Mouse (Mus musculus) embryonic facial prominence, embryonic 13.5 days (tissue): ENCODE data around the gene Tdrd3. TPM values are rescaled to one million over a fixed set of nuclear protein-coding genes. Genes with fewer than 3 reads are reported as not detected.

Experiments used
- ATAC-seq: fragments of 200-750 bp; cut with Nextera tagmentation; 2 replicates; pipeline ENCODE4 v1.8.0; 2017; ENCODE audit warnings: low read depth; ENCODE audit not compliant: insufficient number of reproducible peaks, insufficient read depth, low FRiP score, low TSS enrichment
- H3K27ac ChIP-seq: fragments of 300-500 bp; sonication (generic); 2 replicates; pipeline ENCODE4 v1.5.1; 2015; ENCODE audit warnings: moderate library complexity, mild to moderate bottlenecking, inconsistent platforms
- H3K27me3 ChIP-seq: fragments of 300-500 bp; sonication (generic); 2 replicates; pipeline ENCODE4 v1.6.1; 2015; ENCODE audit warnings: mild to moderate bottlenecking, inconsistent platforms
- H3K36me3 ChIP-seq: fragments of 300-500 bp; sonication (generic); 2 replicates; pipeline ENCODE4 v1.6.1; 2015; ENCODE audit warnings: mild to moderate bottlenecking, inconsistent platforms
- H3K4me1 ChIP-seq: fragments of 300-500 bp; sonication (generic); 2 replicates; pipeline ENCODE4 v1.6.1; 2015; ENCODE audit warnings: inconsistent platforms
- H3K4me2 ChIP-seq: fragments of 300-500 bp; sonication (generic); 2 replicates; pipeline ENCODE4 v1.6.1; 2015; ENCODE audit warnings: moderate library complexity, mild to moderate bottlenecking, inconsistent platforms
- H3K4me3 ChIP-seq: fragments of 300-500 bp; sonication (generic); 2 replicates; pipeline ENCODE4 v1.5.1; 2015; ENCODE audit warnings: mild to moderate bottlenecking, inconsistent platforms
- H3K9ac ChIP-seq: fragments of 300-500 bp; sonication (generic); 2 replicates; pipeline ENCODE4 v1.6.1; 2015; ENCODE audit warnings: mild to moderate bottlenecking, inconsistent platforms
- H3K9me3 ChIP-seq: fragments of 300-500 bp; sonication (generic); 2 replicates; pipeline ENCODE4 v1.6.1; 2016; ENCODE audit warnings: inconsistent platforms
- WGBS: fragments of 180-500 bp; shearing (Covaris S2); methylation state at CpG from one replicate; pipeline ENCODE4 v1.1.7; 2015; ENCODE audit warnings: mixed read lengths; 5-methylcytosine and 5-hydroxymethylcytosine counted together
- polyA plus RNA-seq: library from polyadenylated mRNA; unstranded; fragments of >200 nt; fragmentation: Nextera tagmentation; extraction: Ambion mirVana; gene quantifications from 2 replicates; pipeline ENCODE4 v1.2.1, GENCODE M21; 2015

Gene Tdrd3
- polyA plus RNA-seq, 1 experiment from 2014 or later: 42.2 TPM

- Histone ChIP-seq H3K4me1 (peaks cover 14% of the 10 kb centered on the region), H3K4me3 (no peak overlapping the region), H3K4me2 (no peak overlapping the region), H3K27ac (no peak overlapping the region), H3K9me3 (no peaks in the 10 kb centered on the region), H3K36me3 (no peaks in the 10 kb centered on the region), H3K27me3 (0 out of 2 replicates have a peak, but pooled peaks cover 4% of the 10 kb centered on the region), H3K9ac (no peak overlapping the region)
- no peak for ATAC-seq
- 67% methylated on average over 5 of the region's 5 CpGs for WGBS
These were observed 156.0 kb downstream of the Tdrd3 start for GRCm38 (mm10) chr14:87572453-87572852.

GRCm38 (mm10) chr14:87582610-87583009 lies 166.2 kb downstream of the Tdrd3 start:
- Histone ChIP-seq H3K27ac (no peak overlapping the region), H3K27me3 (no peaks in the 10 kb centered on the region), H3K4me3 (no peak overlapping the region), H3K9me3 (no peaks in the 10 kb centered on the region), H3K36me3 (no peaks in the 10 kb centered on the region), H3K4me2 (no peak overlapping the region), H3K4me1 (no peaks in the 10 kb centered on the region), H3K9ac (no peak overlapping the region)
- WGBS: 89% methylated on average over 3 of the region's 3 CpGs
- ATAC-seq: no peak
